Mouse (Mus musculus): ENCODE results near the gene Rnf213.

GRCm38 (mm10) chr11:119524545-119524949, 131.6 kb downstream of the Rnf213 start:
- no peak for TF ChIP-seq CHD2 (IDR thresholded peaks at IDR 0.05; ENCODE audit: low read depth, low read length)
- no peak for TF ChIP-seq ZC3H11A (IDR thresholded peaks at IDR 0.05; ENCODE audit: borderline replicate concordance, low read depth, low read length)
- no peak for TF ChIP-seq MAFK (IDR thresholded peaks at IDR 0.05; ENCODE audit: insufficient read depth, low read depth, low read length)

Measured in ES-E14 (cell line).